Mouse (Mus musculus): Measurements from ENCODE around the gene Pygm.
A peak's percentile ranks its signal among the peaks of the same experiment; 100 is the strongest.

- TF ChIP-seq CTCF (IDR thresholded peaks at IDR 0.05; ENCODE audit: control insufficient read depth, insufficient read depth, low read length) (no peak), POLR2A (IDR thresholded peaks at IDR 0.05; ENCODE audit: borderline replicate concordance, control insufficient read depth, low read depth, low read length) (0 out of 2 replicates have a peak, but pooled peaks have one; percentile 24)
These were observed 5.6 kb downstream of the Pygm start for GRCm38 (mm10) chr19:6389803-6390202.

Measured in bone marrow, adult 2 months (tissue).